Mouse (Mus musculus) kidney, adult 2 months (tissue): ENCODE data around the gene Mtg2. TPM values are rescaled to one million over a fixed set of nuclear protein-coding genes. Genes with fewer than 3 reads are reported as not detected.

Experiments
- DNase-seq: peaks from one replicate; pipeline ENCODE4 v3.0.0; 2021
- H3K27ac ChIP-seq: fragments of 200-500 bp; 2 replicates; pipeline ENCODE4 v1.5.1; 2012; ENCODE audit warnings: low read depth, low read length, control low read depth, inconsistent platforms; ENCODE audit not compliant: insufficient read depth
- H3K27me3 ChIP-seq: fragments of 200-500 bp; replicated peaks from 2 replicates; pipeline ENCODE4 v1.6.1; 2012; ENCODE audit warnings: mild to moderate bottlenecking, moderate library complexity, low read length, inconsistent platforms; ENCODE audit not compliant: control insufficient read depth, insufficient read depth
- H3K36me3 ChIP-seq: fragments of 200-500 bp; 2 replicates; pipeline ENCODE4 v1.6.1; 2012; ENCODE audit warnings: mild to moderate bottlenecking, moderate library complexity, low read length, inconsistent platforms; ENCODE audit not compliant: control insufficient read depth, insufficient read depth
- H3K4me1 ChIP-seq: fragments of 200-500 bp; 2 replicates; pipeline ENCODE4 v1.6.1; 2011; ENCODE audit warnings: low read length; ENCODE audit not compliant: control insufficient read depth, insufficient read depth
- H3K4me3 ChIP-seq: fragments of 200-500 bp; 2 replicates; pipeline ENCODE4 v1.5.1; 2011; ENCODE audit warnings: mild to moderate bottlenecking, low read depth, low read length, control low read depth; ENCODE audit not compliant: insufficient read depth
- CTCF ChIP-seq: fragments of 200-500 bp; conservative IDR thresholded peaks from 2 replicates; pipeline ENCODE4 v1.5.1; 2011; ENCODE audit warnings: low read depth, mild to moderate bottlenecking, control low read depth, low read length, moderate library complexity, mixed read lengths; ENCODE audit not compliant: insufficient read depth, insufficient read length
- POLR2A ChIP-seq: fragments of 200-500 bp; IDR thresholded peaks from one replicate; pipeline ENCODE4 v1.6.1; 2011; ENCODE audit warnings: low read depth, low read length, control low read depth
- WGBS: fragments of 180-500 bp; shearing (Covaris S2); methylation state at CpG from one replicate; pipeline ENCODE4 v1.1.7; 2018; 5-methylcytosine and 5-hydroxymethylcytosine counted together
- polyA plus RNA-seq: library from polyadenylated mRNA; depleted of rRNA; stranded (reverse); fragments of >200 nt; gene quantifications from 2 replicates; pipeline ENCODE4 v1.2.3, GENCODE M21; 2012; rRNA removed

The Mtg2 gene
- polyA plus RNA-seq, result 24.3 and 26.2 TPM in 2 replicates

- no peaks in the 10 kb centered on the region for H3K36me3 ChIP-seq
- peak within 1 kb of the TSS; percentile 87 for H3K4me3 ChIP-seq
- 3% methylated on average over 57 of the region's 58 CpGs for WGBS
- H3K27ac ChIP-seq, result peak within 1 kb of the TSS; percentile 62
- DNase-seq, result peak; percentile 97
- no peaks in the 10 kb centered on the region for H3K27me3 ChIP-seq
- TF ChIP-seq CTCF (no peak), POLR2A (peak; percentile 47)
- peaks cover 7% of the 10 kb centered on the region for H3K4me1 ChIP-seq
Observed at GRCm38 (mm10) chr2:180070481-180071453, at the start of gene Mtg2. TSS of gene Mtg2 (plus strand) at chr2:180070588.

GRCm38 (mm10) chr2:180020919-180021318, 49.5 kb upstream of the Mtg2 start:
- no peak for TF ChIP-seq POLR2A
- TF ChIP-seq CTCF, result no peak
- H3K27me3 ChIP-seq, result no peaks in the 10 kb centered on the region
- DNase-seq, result no peak
- H3K27ac ChIP-seq, result no peak overlapping the region
- no peaks in the 10 kb centered on the region; the same call in 1 of the 2 replicates for H3K4me1 ChIP-seq
- WGBS, result 85% methylated on average over 8 of the region's 8 CpGs
- no peaks in the 10 kb centered on the region for H3K36me3 ChIP-seq
- H3K4me3 ChIP-seq, result no peak overlapping the region

GRCm38 (mm10) chr2:180022751-180023150, 47.6 kb upstream of the Mtg2 start:
- no peak for DNase-seq
- WGBS, result 67% methylated on average over 6 of the region's 6 CpGs
- Histone ChIP-seq H3K4me1 (no peaks in the 10 kb centered on the region; the same call in 1 of the 2 replicates), H3K27ac (no peak overlapping the region), H3K27me3 (no peaks in the 10 kb centered on the region), H3K36me3 (no peaks in the 10 kb centered on the region), H3K4me3 (no peak overlapping the region)
- TF ChIP-seq POLR2A (no peak), CTCF (no peak)

GRCm38 (mm10) chr2:180024401-180025098, 45.8 kb upstream of the Mtg2 start, which contains the start of gene Lsm14b:
TSS of gene Lsm14b (plus strand) at chr2:180024987.
- peak; percentile 99 for DNase-seq
- under 1% methylated on average over 79 of the region's 80 CpGs for WGBS
- peak within 1 kb of the TSS; percentile 83 for H3K27ac ChIP-seq
- H3K27me3 ChIP-seq, result no peaks in the 10 kb centered on the region
- H3K36me3 ChIP-seq, result no peaks in the 10 kb centered on the region
- H3K4me3 ChIP-seq, result peak within 1 kb of the TSS; percentile 96
- H3K4me1 ChIP-seq, result no peaks in the 10 kb centered on the region; the same call in 1 of the 2 replicates
- TF ChIP-seq CTCF, result no peak
- no peak for TF ChIP-seq POLR2A

GRCm38 (mm10) chr2:180025135-180025860, 45.1 kb upstream of the Mtg2 start:
- Histone ChIP-seq H3K27me3 (no peaks in the 10 kb centered on the region), H3K4me1 (no peaks in the 10 kb centered on the region; the same call in 1 of the 2 replicates), H3K36me3 (no peaks in the 10 kb centered on the region), H3K4me3 (peak overlapping the region; percentile 96), H3K27ac (peak overlapping the region; percentile 83)
- DNase-seq, result peak; percentile 46
- WGBS, result 1% methylated on average over 82 of the region's 84 CpGs
- no peak for TF ChIP-seq POLR2A
- no peak for TF ChIP-seq CTCF

- 38% methylated on average over 6 of the region's 6 CpGs for whole genome bisulfite sequencing
- no peak for DNase-seq
- H3K4me1 ChIP-seq, result no peaks in the 10 kb centered on the region; the same call in 1 of the 2 replicates
- no peak overlapping the region for H3K27ac ChIP-seq
- TF ChIP-seq POLR2A, result no peak
- no peak for TF ChIP-seq CTCF
- no peaks in the 10 kb centered on the region for H3K27me3 ChIP-seq
- peak overlapping the region; percentile 96 for H3K4me3 ChIP-seq
- H3K36me3 ChIP-seq, result no peaks in the 10 kb centered on the region
Observed at GRCm38 (mm10) chr2:180025861-180026200, 44.6 kb upstream of the Mtg2 start.
